Mouse (Mus musculus) liver, adult 2 months (tissue): ENCODE measurements around the gene Cept1.

ENCODE experiments used
- CTCF ChIP-seq: fragments of 200-500 bp; IDR thresholded peaks from 2 replicates; pipeline ENCODE4 v1.5.1; 2011; ENCODE audit warnings: low read depth, low read length, control low read depth
- POLR2A ChIP-seq: fragments of 200-500 bp; IDR thresholded peaks from 2 replicates; pipeline ENCODE4 v1.6.1; 2011; ENCODE audit warnings: low read length, control low read depth; ENCODE audit not compliant: insufficient read depth; ENCODE audit errors: extremely low read depth

GRCm38 (mm10) chr3:106476863-106477262 is 70.7 kb downstream of the Cept1 start:
- TF ChIP-seq POLR2A (no peak), CTCF (no peak)
